Mouse (Mus musculus): ENCODE data around the gene Pde10a.

Gene Pde10a

GRCm38 (mm10) chr17:8573542-8574260 is 48.5 kb downstream of the Pde10a start:
- TF ChIP-seq NANOG (IDR thresholded peaks at IDR 0.05; ENCODE audit: borderline replicate concordance, low read length) (no peak), POU5F1 (IDR thresholded peaks at IDR 0.05; ENCODE audit: borderline replicate concordance, low read length) (no peak), CTCF (conservative IDR thresholded peaks at IDR 0.05; ENCODE audit: low read length) (no peak)
- no peaks in the 10 kb centered on the region for H3K27me3 ChIP-seq (ENCODE audit: insufficient read depth, low read length)
- H3K36me3 ChIP-seq (ENCODE audit: insufficient read depth, low read length) = no peaks in the 10 kb centered on the region
- H3K4me1 ChIP-seq (replicated peaks; ENCODE audit: low read depth, low read length) = no peaks in the 10 kb centered on the region
- H3K9me3 ChIP-seq (ENCODE audit: low read length) = peaks cover 14% of the 10 kb centered on the region
- H3K4me3 ChIP-seq (replicated peaks; ENCODE audit: low read length) = no peak overlapping the region

- no peak overlapping the region for H3K4me3 ChIP-seq (replicated peaks; ENCODE audit: low read length)
Measured at GRCm38 (mm10) chr17:8580360-8580759, 55.2 kb downstream of the Pde10a start.

GRCm38 (mm10) chr17:8581579-8581978 is 56.4 kb downstream of the Pde10a start:
- Histone ChIP-seq H3K4me1 (replicated peaks; ENCODE audit: low read depth, low read length) (no peaks in the 10 kb centered on the region), H3K36me3 (ENCODE audit: insufficient read depth, low read length) (no peaks in the 10 kb centered on the region), H3K4me3 (replicated peaks; ENCODE audit: low read length) (no peak overlapping the region), H3K9me3 (ENCODE audit: low read length) (no peaks in the 10 kb centered on the region), H3K27me3 (ENCODE audit: insufficient read depth, low read length) (no peaks in the 10 kb centered on the region; the same call in 1 of the 2 replicates)
- TF ChIP-seq POU5F1 (IDR thresholded peaks at IDR 0.05; ENCODE audit: borderline replicate concordance, low read length) (no peak), NANOG (IDR thresholded peaks at IDR 0.05; ENCODE audit: borderline replicate concordance, low read length) (no peak)

More at GRCm38 (mm10) chr17:8580360-8580759, 55.2 kb downstream of the Pde10a start:
- TF ChIP-seq CTCF (conservative IDR thresholded peaks at IDR 0.05; ENCODE audit: low read length) (peak; percentile 66), POU5F1 (IDR thresholded peaks at IDR 0.05; ENCODE audit: borderline replicate concordance, low read length) (no peak), NANOG (IDR thresholded peaks at IDR 0.05; ENCODE audit: borderline replicate concordance, low read length) (no peak)
- Histone ChIP-seq H3K27me3 (ENCODE audit: insufficient read depth, low read length) (no peaks in the 10 kb centered on the region), H3K4me1 (replicated peaks; ENCODE audit: low read depth, low read length) (no peaks in the 10 kb centered on the region), H3K9me3 (ENCODE audit: low read length) (no peaks in the 10 kb centered on the region), H3K36me3 (ENCODE audit: insufficient read depth, low read length) (no peaks in the 10 kb centered on the region)

- TF ChIP-seq CTCF (conservative IDR thresholded peaks at IDR 0.05; ENCODE audit: low read length) = peak; percentile 63
- no peak for TF ChIP-seq NANOG (IDR thresholded peaks at IDR 0.05; ENCODE audit: borderline replicate concordance, low read length)
- peaks cover 5% of the 10 kb centered on the region; the same call in 1 of the 2 replicates for H3K4me1 ChIP-seq (replicated peaks; ENCODE audit: low read depth, low read length)
- peaks cover 16% of the 10 kb centered on the region; the same call in 1 of the 2 replicates for H3K27me3 ChIP-seq (ENCODE audit: insufficient read depth, low read length)
- H3K9me3 ChIP-seq (ENCODE audit: low read length) = no peaks in the 10 kb centered on the region
- H3K36me3 ChIP-seq (ENCODE audit: insufficient read depth, low read length) = no peaks in the 10 kb centered on the region
- peak overlapping the region; percentile 29; the same call in 1 of the 2 replicates for H3K4me3 ChIP-seq (replicated peaks; ENCODE audit: low read length)
Measured at GRCm38 (mm10) chr17:8592427-8593277, 67.5 kb downstream of the Pde10a start.

- H3K27me3 ChIP-seq (ENCODE audit: insufficient read depth, low read length) = peaks cover 12% of the 10 kb centered on the region; the same call in 1 of the 2 replicates
- TF ChIP-seq CTCF (conservative IDR thresholded peaks at IDR 0.05; ENCODE audit: low read length) (peak; percentile 88), POU5F1 (IDR thresholded peaks at IDR 0.05; ENCODE audit: borderline replicate concordance, low read length) (no peak)
- no peaks in the 10 kb centered on the region for H3K9me3 ChIP-seq (ENCODE audit: low read length)
- H3K36me3 ChIP-seq (ENCODE audit: insufficient read depth, low read length) = no peaks in the 10 kb centered on the region
- H3K4me1 ChIP-seq (replicated peaks; ENCODE audit: low read depth, low read length) = peaks cover 3% of the 10 kb centered on the region; the same call in 1 of the 2 replicates
- no peak overlapping the region for H3K4me3 ChIP-seq (replicated peaks; ENCODE audit: low read length)
Measured at GRCm38 (mm10) chr17:8597790-8598189, 72.6 kb downstream of the Pde10a start.

- no peak for TF ChIP-seq NANOG (IDR thresholded peaks at IDR 0.05; ENCODE audit: borderline replicate concordance, low read length)
- TF ChIP-seq CTCF (conservative IDR thresholded peaks at IDR 0.05; ENCODE audit: low read length) = no peak
- no peak for TF ChIP-seq POU5F1 (IDR thresholded peaks at IDR 0.05; ENCODE audit: borderline replicate concordance, low read length)
- no peak overlapping the region for H3K4me3 ChIP-seq (replicated peaks; ENCODE audit: low read length)
- H3K9me3 ChIP-seq (ENCODE audit: low read length) = no peaks in the 10 kb centered on the region
- H3K36me3 ChIP-seq (ENCODE audit: insufficient read depth, low read length) = no peaks in the 10 kb centered on the region
- no peaks in the 10 kb centered on the region for H3K4me1 ChIP-seq (replicated peaks; ENCODE audit: low read depth, low read length)
- peaks cover 6% of the 10 kb centered on the region; the same call in 1 of the 2 replicates for H3K27me3 ChIP-seq (ENCODE audit: insufficient read depth, low read length)
Measured at GRCm38 (mm10) chr17:8602976-8603375, 77.8 kb downstream of the Pde10a start.

- Histone ChIP-seq H3K4me3 (replicated peaks; ENCODE audit: low read length) (no peak overlapping the region), H3K36me3 (ENCODE audit: insufficient read depth, low read length) (no peaks in the 10 kb centered on the region), H3K4me1 (replicated peaks; ENCODE audit: low read depth, low read length) (no peaks in the 10 kb centered on the region), H3K27me3 (ENCODE audit: insufficient read depth, low read length) (peaks cover 5% of the 10 kb centered on the region; the same call in 1 of the 2 replicates), H3K9me3 (ENCODE audit: low read length) (no peaks in the 10 kb centered on the region)
- TF ChIP-seq NANOG (IDR thresholded peaks at IDR 0.05; ENCODE audit: borderline replicate concordance, low read length) (no peak), POU5F1 (IDR thresholded peaks at IDR 0.05; ENCODE audit: borderline replicate concordance, low read length) (no peak), CTCF (conservative IDR thresholded peaks at IDR 0.05; ENCODE audit: low read length) (no peak)
Measured at GRCm38 (mm10) chr17:8605921-8606320, 80.7 kb downstream of the Pde10a start.

GRCm38 (mm10) chr17:8606695-8607094 is 81.5 kb downstream of the Pde10a start:
- Histone ChIP-seq H3K36me3 (ENCODE audit: insufficient read depth, low read length) (no peaks in the 10 kb centered on the region), H3K4me1 (replicated peaks; ENCODE audit: low read depth, low read length) (no peaks in the 10 kb centered on the region), H3K27me3 (ENCODE audit: insufficient read depth, low read length) (peaks cover 7% of the 10 kb centered on the region; the same call in 1 of the 2 replicates), H3K4me3 (replicated peaks; ENCODE audit: low read length) (no peak overlapping the region), H3K9me3 (ENCODE audit: low read length) (no peaks in the 10 kb centered on the region)
- no peak for TF ChIP-seq NANOG (IDR thresholded peaks at IDR 0.05; ENCODE audit: borderline replicate concordance, low read length)
- no peak for TF ChIP-seq POU5F1 (IDR thresholded peaks at IDR 0.05; ENCODE audit: borderline replicate concordance, low read length)
- no peak for TF ChIP-seq CTCF (conservative IDR thresholded peaks at IDR 0.05; ENCODE audit: low read length)
